Mouse (Mus musculus): ENCODE data around the gene Traf3ip1.

DNA sequence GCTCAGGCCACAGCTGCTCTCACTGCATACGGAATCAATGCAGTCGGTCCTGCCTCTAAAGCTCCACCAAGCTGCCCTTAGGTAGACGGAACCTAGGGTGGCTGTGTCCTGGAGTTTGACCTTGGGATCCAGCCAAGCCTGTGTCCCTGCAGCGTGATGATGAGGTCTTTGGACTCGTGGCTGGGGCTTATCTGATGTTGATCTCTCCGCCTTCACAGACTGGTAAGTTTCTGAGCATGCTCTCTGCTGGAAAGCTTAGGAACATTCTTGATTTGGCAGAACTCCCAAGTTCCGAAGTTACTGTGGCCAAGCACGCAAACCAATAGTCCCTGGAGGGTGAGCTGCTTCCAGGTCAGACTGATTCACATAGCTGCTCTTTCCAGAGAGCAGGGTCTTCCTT is 48.4 kb upstream of the Traf3ip1 start:
- TF ChIP-seq POLR2A (IDR thresholded peaks at IDR 0.05; ENCODE audit: low read depth, low read length) = no peak
- no peak for TF ChIP-seq CTCF (IDR thresholded peaks at IDR 0.05; ENCODE audit: borderline replicate concordance, insufficient read depth, low read length)
